Mouse (Mus musculus) gastrocnemius, postnatal 36 days (tissue): ENCODE measurements around the gene Otub1. TPM values are rescaled to one million over a fixed set of nuclear protein-coding genes. Genes with fewer than 3 reads are reported as not detected.

Source experiments
- DNase-seq, 2 experiments: peaks; one replicate each; pipeline ENCODE4 v3.0.0; 2022
- intact Hi-C: fragments of 180-260 bp; cut with DNase I; formaldehyde crosslinking; loops from one replicate; pipeline ENCODE4 v1.15.1; 2025
- long read RNA-seq, 2 experiments: library from polyadenylated mRNA; stranded (forward); transcript quantifications; one replicate each; pipeline ENCODE4 v2.0.0; 2021
- total RNA-seq, 2 experiments: library from RNA; stranded (reverse); gene quantifications; 2 replicates each; pipeline ENCODE4 v1.2.3; 2021

The Otub1 gene
- total RNA-seq, result 10 to 100 TPM; 45.4 to 49.9 TPM
- long read RNA-seq, experiment 1, transcript Otub1-201 (7 exons, 1,713 nt), result major isoform, 71 of 90 reads
- long read RNA-seq, experiment 1, partial matches to known transcripts, result 7 of 90 reads
- long read RNA-seq, experiment 1, other reads (novel, unspliced or antisense), result 12 of 90 reads
- long read RNA-seq, experiment 2, transcript Otub1-201 (7 exons, 1,713 nt), result major isoform, 79 of 107 reads
- long read RNA-seq, experiment 2, partial matches to known transcripts, result 7 of 107 reads
- long read RNA-seq, experiment 2, other reads (novel, unspliced or antisense), result 21 of 107 reads

GRCm38 (mm10) chr19:7205753-7206736 is at the start of gene Otub1:
Otub1 (minus strand) TSS chr19:7206316.
- intact Hi-C loops, result no loop called here
- peak; percentile 87 to 89 for DNase-seq

GRCm38 (mm10) chr19:7246021-7246420 is 39.9 kb upstream of the Otub1 start:
- DNase-seq, result no peak
- intact Hi-C loops, result no loop called here

- DNase-seq, result peak; percentile 82 to 89
- intact Hi-C loops, result no loop called here
These were observed 34.9 kb upstream of the Otub1 start, which contains the start of gene Naa40 for GRCm38 (mm10) chr19:7240782-7241690. Naa40 (minus strand) TSS chr19:7241183.

GRCm38 (mm10) chr19:7240291-7240690 is 34.2 kb upstream of the Otub1 start:
- DNase-seq, result peak in 1 of 2 experiments; percentile 19
- intact Hi-C loops, result no loop called here

GRCm38 (mm10) chr19:7239574-7239973 is 33.5 kb upstream of the Otub1 start:
- DNase-seq, result no peak
- intact Hi-C loops, result loop anchor here (10.0 kb wide), 1 partner anchor 175 kb away; the partner anchor contains the start of gene 2700081O15Rik

- no peak for DNase-seq
- intact Hi-C loops, result loop anchor here (10.0 kb wide), 1 partner anchor 178 kb away; the partner anchor contains the start of gene 2700081O15Rik
These were observed 30.6 kb upstream of the Otub1 start for GRCm38 (mm10) chr19:7236742-7237141.

- no peak for DNase-seq
- intact Hi-C loops, result loop anchor here (10.0 kb wide), 1 partner anchor 179 kb away; the partner anchor contains the start of gene 2700081O15Rik
These were observed 29.9 kb upstream of the Otub1 start for GRCm38 (mm10) chr19:7236011-7236410.

GRCm38 (mm10) chr19:7235461-7235860 is 29.3 kb upstream of the Otub1 start:
- intact Hi-C loops, result loop anchor here (10.0 kb wide), 1 partner anchor 179 kb away; the partner anchor contains the start of gene 2700081O15Rik
- no peak for DNase-seq

- intact Hi-C loops, result loop anchor here (10.0 kb wide), 1 partner anchor 180 kb away; the partner anchor contains the start of gene 2700081O15Rik
- peak; percentile 63 to 71 for DNase-seq
These were observed 28.6 kb upstream of the Otub1 start for GRCm38 (mm10) chr19:7234537-7235221.

GRCm38 (mm10) chr19:7226511-7226914 is 20.4 kb upstream of the Otub1 start:
- DNase-seq, result no peak
- intact Hi-C loops, result no loop called here

- intact Hi-C loops, result no loop called here
These were observed 19.1 kb upstream of the Otub1 start for GRCm38 (mm10) chr19:7225096-7225690.

GRCm38 (mm10) chr19:7224253-7224652 is 18.1 kb upstream of the Otub1 start:
- intact Hi-C loops, result no loop called here
- DNase-seq, result no peak

More at GRCm38 (mm10) chr19:7225096-7225690, 19.1 kb upstream of the Otub1 start:
- DNase-seq, result no peak

- DNase-seq, result no peak
- intact Hi-C loops, result no loop called here
These were observed 17.4 kb upstream of the Otub1 start for GRCm38 (mm10) chr19:7223488-7223887.

GRCm38 (mm10) chr19:7222196-7222595 is 16.1 kb upstream of the Otub1 start:
- intact Hi-C loops, result no loop called here
- DNase-seq, result no peak

- no peak for DNase-seq
- intact Hi-C loops, result no loop called here
These were observed 12.6 kb upstream of the Otub1 start for GRCm38 (mm10) chr19:7218753-7219152.

GRCm38 (mm10) chr19:7217926-7218267 is 11.8 kb upstream of the Otub1 start:
- intact Hi-C loops, result no loop called here
- DNase-seq, result no peak

GRCm38 (mm10) chr19:7217162-7217925 is 11.2 kb upstream of the Otub1 start, which contains the start of gene Cox8a:
Cox8a (minus strand) TSS chr19:7217616.
- peak; percentile 90 to 94 for DNase-seq
- intact Hi-C loops, result no loop called here

GRCm38 (mm10) chr19:7214484-7214883 is 8.4 kb upstream of the Otub1 start:
- intact Hi-C loops, result no loop called here
- no peak for DNase-seq
